Mouse (Mus musculus): Measurements from ENCODE around the gene Tepsin.

Gene Tepsin

GRCm38 (mm10) chr11:120064006-120064667 is 34.4 kb downstream of the Tepsin start:
- no peak for DNase-seq (ENCODE audit: low read depth, low spot score)

- DNase-seq (ENCODE audit: low read depth, low spot score) = no peak
Measured at GRCm38 (mm10) chr11:120063326-120063725, 35.2 kb downstream of the Tepsin start.

- DNase-seq (ENCODE audit: low read depth, low spot score) = no peak
Measured at GRCm38 (mm10) chr11:120060634-120061033, 37.9 kb downstream of the Tepsin start.

GRCm38 (mm10) chr11:120055953-120056732 is 42.4 kb downstream of the Tepsin start:
- DNase-seq (ENCODE audit: low read depth, low spot score) = no peak

GRCm38 (mm10) chr11:120053846-120054245 is 44.7 kb downstream of the Tepsin start:
- no peak for DNase-seq (ENCODE audit: low read depth, low spot score)

GRCm38 (mm10) chr11:120052274-120052673 is 46.3 kb downstream of the Tepsin start:
- no peak for DNase-seq (ENCODE audit: low read depth, low spot score)

GRCm38 (mm10) chr11:120051124-120051811 is 47.3 kb downstream of the Tepsin start:
- DNase-seq (ENCODE audit: low read depth, low spot score) = no peak

GRCm38 (mm10) chr11:120049067-120049466 is 49.5 kb downstream of the Tepsin start:
- DNase-seq (ENCODE audit: low read depth, low spot score) = no peak

- no peak for DNase-seq (ENCODE audit: low read depth, low spot score)
Measured at GRCm38 (mm10) chr11:120048252-120048556, 50.3 kb downstream of the Tepsin start.

GRCm38 (mm10) chr11:120047531-120048251 is 50.8 kb downstream of the Tepsin start:
- no peak for DNase-seq (ENCODE audit: low read depth, low spot score)

- no peak for DNase-seq (ENCODE audit: low read depth, low spot score)
Measured at GRCm38 (mm10) chr11:120046553-120047191, 51.9 kb downstream of the Tepsin start, which contains the start of gene Aatk. TSS of gene Aatk (minus strand) at chr11:120047167.

GRCm38 (mm10) chr11:120045839-120046552 is 52.5 kb downstream of the Tepsin start:
- DNase-seq (ENCODE audit: low read depth, low spot score) = no peak

- no peak for DNase-seq (ENCODE audit: low read depth, low spot score)
Measured at GRCm38 (mm10) chr11:120045341-120045740, 53.2 kb downstream of the Tepsin start.

GRCm38 (mm10) chr11:120042141-120042838 is 56.2 kb downstream of the Tepsin start:
- DNase-seq (ENCODE audit: low read depth, low spot score) = no peak

GRCm38 (mm10) chr11:120041191-120042123 is 57.1 kb downstream of the Tepsin start:
- no peak for DNase-seq (ENCODE audit: low read depth, low spot score)

All from forelimb bud, embryonic 11.5 days (tissue).